Mouse (Mus musculus) neural tube, embryonic 11.5 days (tissue): ENCODE data around the gene Cyb5rl. TPM values are rescaled to one million over a fixed set of nuclear protein-coding genes. Genes with fewer than 3 reads are reported as not detected.

ENCODE experiments used
- ATAC-seq: fragments of 200-750 bp; cut with Nextera tagmentation; 2 replicates; pipeline ENCODE4 v1.8.0; 2017; ENCODE audit warnings: moderate number of reproducible peaks, mild to moderate bottlenecking, moderate TSS enrichment, moderate library complexity; ENCODE audit not compliant: insufficient read depth, low FRiP score, low TSS enrichment
- DNase-seq: peaks from one replicate; pipeline ENCODE4 v3.0.0-alpha.2; 2015; ENCODE audit warnings: low spot score
- H3K27ac ChIP-seq: fragments of 300-500 bp; sonication (generic); 2 replicates; pipeline ENCODE4 v1.5.1; 2014; ENCODE audit warnings: low read depth, mild to moderate bottlenecking, low read length
- H3K27me3 ChIP-seq: fragments of 300-500 bp; sonication (generic); 2 replicates; pipeline ENCODE4 v1.6.1; 2014; ENCODE audit warnings: mild to moderate bottlenecking, low read length, mixed read lengths; ENCODE audit not compliant: control insufficient read depth, insufficient read depth
- H3K36me3 ChIP-seq: fragments of 300-500 bp; sonication (generic); 2 replicates; pipeline ENCODE4 v1.6.1; 2014; ENCODE audit warnings: mild to moderate bottlenecking, low read length, moderate library complexity, mixed read lengths; ENCODE audit not compliant: control insufficient read depth, insufficient read depth
- H3K4me1 ChIP-seq: fragments of 300-500 bp; sonication (generic); 2 replicates; pipeline ENCODE4 v1.6.1; 2014; ENCODE audit warnings: low read length, mixed read lengths; ENCODE audit not compliant: control insufficient read depth, insufficient read depth
- H3K4me2 ChIP-seq: fragments of 300-500 bp; sonication (generic); 2 replicates; pipeline ENCODE4 v1.6.1; 2014; ENCODE audit warnings: low read depth, mild to moderate bottlenecking, moderate library complexity
- H3K4me3 ChIP-seq: fragments of 300-500 bp; sonication (generic); 2 replicates; pipeline ENCODE4 v1.5.1; 2014; ENCODE audit warnings: low read depth, low read length
- H3K9ac ChIP-seq: fragments of 300-500 bp; sonication (generic); 2 replicates; pipeline ENCODE4 v1.6.1; 2014; ENCODE audit warnings: mild to moderate bottlenecking, low read length
- H3K9me3 ChIP-seq: fragments of 300-500 bp; sonication (generic); 2 replicates; pipeline ENCODE4 v1.6.1; 2016; ENCODE audit warnings: low read length; ENCODE audit not compliant: control insufficient read depth
- WGBS: fragments of 180-500 bp; shearing (Covaris S2); extraction: QIAGEN DNeasy Blood & Tissue Kit; methylation state at CpG from one replicate; pipeline ENCODE4 v1.1.7; 2014; 5-methylcytosine and 5-hydroxymethylcytosine counted together
- polyA plus RNA-seq: library from polyadenylated mRNA; unstranded; fragments of >200 nt; fragmentation: Nextera tagmentation; extraction: Ambion mirVana; gene quantifications from 2 replicates; pipeline ENCODE4 v1.2.1, GENCODE M21; 2014

Gene Cyb5rl
- polyA plus RNA-seq, 1 experiment from 2014 or later = 7.0 TPM

- Histone ChIP-seq H3K4me3 (no peak overlapping the region), H3K4me1 (no peaks in the 10 kb centered on the region), H3K4me2 (no peak overlapping the region), H3K9me3 (no peaks in the 10 kb centered on the region), H3K27ac (no peak overlapping the region), H3K9ac (no peak overlapping the region), H3K27me3 (no peaks in the 10 kb centered on the region), H3K36me3 (no peaks in the 10 kb centered on the region; the same call in 1 of the 2 replicates)
- no peak for ATAC-seq
- DNase-seq = no peak
- WGBS = 73% methylated on average over 4 of the region's 4 CpGs
Observed at GRCm38 (mm10) chr4:107051889-107052288, 14.9 kb upstream of the Cyb5rl start.

- no peak for ATAC-seq
Observed at GRCm38 (mm10) chr4:107052962-107053553, 13.7 kb upstream of the Cyb5rl start.

GRCm38 (mm10) chr4:107056088-107056487 is 10.7 kb upstream of the Cyb5rl start:
- Histone ChIP-seq H3K4me3 (no peak overlapping the region), H3K4me1 (no peaks in the 10 kb centered on the region), H3K27ac (no peak overlapping the region), H3K27me3 (no peaks in the 10 kb centered on the region), H3K9ac (no peak overlapping the region), H3K36me3 (peaks cover 2% of the 10 kb centered on the region), H3K4me2 (no peak overlapping the region), H3K9me3 (no peaks in the 10 kb centered on the region)
- DNase-seq (no peak), ATAC-seq (no peak)
- 84% methylated on average over 3 of the region's 3 CpGs for WGBS

More at GRCm38 (mm10) chr4:107052962-107053553, 13.7 kb upstream of the Cyb5rl start:
- no peaks in the 10 kb centered on the region for H3K27me3 ChIP-seq
- no peaks in the 10 kb centered on the region for H3K9me3 ChIP-seq
- no peak overlapping the region for H3K4me3 ChIP-seq
- no peak overlapping the region for H3K27ac ChIP-seq
- no peak for DNase-seq
- H3K4me2 ChIP-seq = no peak overlapping the region
- 55% methylated on average over 5 of the region's 5 CpGs for WGBS
- no peaks in the 10 kb centered on the region for H3K36me3 ChIP-seq
- H3K9ac ChIP-seq = no peak overlapping the region
- no peaks in the 10 kb centered on the region for H3K4me1 ChIP-seq

GRCm38 (mm10) chr4:107058346-107058745 is 8.4 kb upstream of the Cyb5rl start:
- H3K36me3 ChIP-seq = peaks cover 5% of the 10 kb centered on the region
- WGBS = 92% methylated on average over 5 of the region's 5 CpGs

GRCm38 (mm10) chr4:107058781-107059180 is 8.0 kb upstream of the Cyb5rl start:
- Histone ChIP-seq H3K36me3 (peaks cover 6% of the 10 kb centered on the region), H3K4me3 (no peak overlapping the region), H3K9me3 (no peaks in the 10 kb centered on the region), H3K4me1 (no peaks in the 10 kb centered on the region), H3K4me2 (no peak overlapping the region), H3K27me3 (no peaks in the 10 kb centered on the region), H3K9ac (no peak overlapping the region), H3K27ac (no peak overlapping the region)
- 83% methylated on average over 6 of the region's 6 CpGs for WGBS
- no peak for DNase-seq
- ATAC-seq = no peak

More at GRCm38 (mm10) chr4:107058346-107058745, 8.4 kb upstream of the Cyb5rl start:
- Histone ChIP-seq H3K9me3 (no peaks in the 10 kb centered on the region), H3K27me3 (no peaks in the 10 kb centered on the region), H3K4me1 (no peaks in the 10 kb centered on the region), H3K4me3 (no peak overlapping the region), H3K27ac (no peak overlapping the region), H3K9ac (no peak overlapping the region), H3K4me2 (no peak overlapping the region)
- DNase-seq (no peak), ATAC-seq (no peak)

- no peak overlapping the region for H3K27ac ChIP-seq
- H3K27me3 ChIP-seq = no peaks in the 10 kb centered on the region
- no peak overlapping the region for H3K4me2 ChIP-seq
- whole genome bisulfite sequencing = 92% methylated on average over 4 of the region's 4 CpGs
- H3K9me3 ChIP-seq = no peaks in the 10 kb centered on the region
- DNase-seq (no peak), ATAC-seq (no peak)
- H3K4me1 ChIP-seq = peaks cover 6% of the 10 kb centered on the region
- no peak overlapping the region for H3K4me3 ChIP-seq
- H3K36me3 ChIP-seq = peaks cover 8% of the 10 kb centered on the region
- no peak overlapping the region for H3K9ac ChIP-seq
Observed at GRCm38 (mm10) chr4:107061560-107061959, 5.2 kb upstream of the Cyb5rl start.

GRCm38 (mm10) chr4:107063214-107063613 is 3.6 kb upstream of the Cyb5rl start:
- Histone ChIP-seq H3K36me3 (peaks cover 8% of the 10 kb centered on the region), H3K4me3 (no peak overlapping the region), H3K9me3 (no peaks in the 10 kb centered on the region), H3K4me2 (no peak overlapping the region), H3K27me3 (no peaks in the 10 kb centered on the region), H3K9ac (no peak overlapping the region), H3K27ac (no peak overlapping the region), H3K4me1 (peaks cover 9% of the 10 kb centered on the region)
- DNase-seq (no peak), ATAC-seq (no peak)
- 89% methylated on average over 3 of the region's 3 CpGs for WGBS

GRCm38 (mm10) chr4:107064394-107065098 is 2.2 kb upstream of the Cyb5rl start:
- no peak overlapping the region for H3K4me2 ChIP-seq
- no peak overlapping the region for H3K27ac ChIP-seq
- H3K36me3 ChIP-seq = peaks cover 8% of the 10 kb centered on the region
- H3K4me1 ChIP-seq = peaks cover 9% of the 10 kb centered on the region
- H3K4me3 ChIP-seq = no peak overlapping the region
- no peak overlapping the region for H3K9ac ChIP-seq
- DNase-seq (no peak), ATAC-seq (no peak)
- H3K9me3 ChIP-seq = no peaks in the 10 kb centered on the region
- H3K27me3 ChIP-seq = no peaks in the 10 kb centered on the region
- 94% methylated on average over 5 of the region's 5 CpGs for WGBS
